Mouse (Mus musculus) olfactory bulb, adult 2 months (tissue): Measurements from ENCODE around the gene Tigit.

Source experiments
- CTCF ChIP-seq: fragments of 200-500 bp; IDR thresholded peaks from 2 replicates; pipeline ENCODE4 v1.5.1; 2012; ENCODE audit warnings: low read depth, mild to moderate bottlenecking, low read length, moderate library complexity; ENCODE audit not compliant: insufficient read depth
- POLR2A ChIP-seq: fragments of 200-500 bp; IDR thresholded peaks from 2 replicates; pipeline ENCODE4 v1.6.1; 2012; ENCODE audit warnings: mild to moderate bottlenecking, low read depth, low read length, moderate library complexity; ENCODE audit not compliant: insufficient read depth

GRCm38 (mm10) chr16:43694104-43694503 is 30.2 kb upstream of the Tigit start:
- no peak for TF ChIP-seq CTCF
- no peak for TF ChIP-seq POLR2A
